Mouse (Mus musculus) embryonic facial prominence, embryonic 15.5 days (tissue): Measurements from ENCODE around the gene Adgrg1. TPM values are rescaled to one million over a fixed set of nuclear protein-coding genes. Genes with fewer than 3 reads are reported as not detected.

Experiments
- polyA plus RNA-seq: library from polyadenylated mRNA; unstranded; fragments of >200 nt; fragmentation: Nextera tagmentation; extraction: Ambion mirVana; gene quantifications from 2 replicates; pipeline ENCODE4 v1.2.1, GENCODE M21; 2015

The Adgrg1 gene
- polyA plus RNA-seq, 1 experiment from 2014 or later, result 31.9 TPM

Other genes with a start within 250 kb of the Adgrg1 start
- gene Ccl22, start 229.2 kb upstream of the Adgrg1 start, polyA plus RNA-seq, result not detected in 2 replicates
- gene Cx3cl1, start 202.7 kb upstream of the Adgrg1 start, polyA plus RNA-seq, result 13.2 and 13.7 TPM in 2 replicates
- gene Ccl17, start 164.3 kb upstream of the Adgrg1 start, polyA plus RNA-seq, result not detected in 2 replicates
- gene Coq9, start 136.4 kb upstream of the Adgrg1 start, polyA plus RNA-seq, result 78.0 and 80.7 TPM in 2 replicates
- 81.7 and 92.5 TPM in 2 replicates for gene Ciapin1, start 136.4 kb upstream of the Adgrg1 start, polyA plus RNA-seq
- gene Polr2c, start 117.3 kb upstream of the Adgrg1 start, polyA plus RNA-seq, result 132 and 135 TPM in 2 replicates
- 31.0 and 31.1 TPM in 2 replicates for gene Dok4, start 98.4 kb upstream of the Adgrg1 start, polyA plus RNA-seq
- 42.3 and 44.6 TPM in 2 replicates for gene Ccdc102a, start 56.7 kb upstream of the Adgrg1 start, polyA plus RNA-seq
- gene Adgrg5, start 51.1 kb upstream of the Adgrg1 start, polyA plus RNA-seq, result 0.07 and 0.08 TPM in 2 replicates
- 3.2 and 3.8 TPM in 2 replicates for gene Adgrg3, start 42.9 kb downstream of the Adgrg1 start, polyA plus RNA-seq
- gene Drc7, start 80.4 kb downstream of the Adgrg1 start, polyA plus RNA-seq, result 1.7 and 2.4 TPM in 2 replicates
- gene Katnb1, start 106.4 kb downstream of the Adgrg1 start, polyA plus RNA-seq, result 24.9 and 28.7 TPM in 2 replicates
- 17.6 and 17.9 TPM in 2 replicates for gene Kifc3, start 228.1 kb downstream of the Adgrg1 start, polyA plus RNA-seq